Mouse (Mus musculus) urinary bladder, adult 2 months (tissue): ENCODE measurements around the gene Dennd1b. TPM values are rescaled to one million over a fixed set of nuclear protein-coding genes. Genes with fewer than 3 reads are reported as not detected.

ENCODE experiments used
- DNase-seq: peaks from one replicate; pipeline ENCODE4 v3.0.0; 2022; ENCODE audit warnings: low spot score
- polyA plus RNA-seq: library from polyadenylated mRNA; depleted of rRNA; stranded (reverse); fragments of >200 nt; gene quantifications from 2 replicates; pipeline ENCODE4 v1.2.3, GENCODE M21; 2012

The Dennd1b gene
- polyA plus RNA-seq, 1 experiment = 3.6 TPM

DNA sequence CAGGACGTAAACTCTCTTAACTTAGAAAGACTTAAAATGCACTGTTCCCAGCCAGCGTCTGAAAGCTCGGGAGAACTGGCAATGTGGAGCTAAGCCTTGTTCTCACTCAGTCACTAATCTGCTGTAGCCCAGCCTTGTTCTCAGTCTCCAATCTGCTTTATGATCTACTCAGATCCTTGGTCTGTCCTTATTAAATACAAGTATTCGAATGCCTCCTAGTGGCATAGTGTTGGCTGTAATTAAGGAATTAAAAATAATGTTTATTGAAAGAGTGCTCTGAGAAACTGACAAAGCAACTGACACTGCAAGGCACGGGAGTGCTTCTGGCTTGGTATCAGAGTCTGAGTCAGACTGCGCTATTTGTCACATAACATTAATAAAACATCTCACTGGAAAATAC lies 116.3 kb downstream of the Dennd1b start:
- no peak for DNase-seq

- no peak for DNase-seq
These were observed 117.5 kb downstream of the Dennd1b start for GRCm38 (mm10) chr1:139080517-139081386.

- DNase-seq = no peak
These were observed 120.1 kb downstream of the Dennd1b start for GRCm38 (mm10) chr1:139083382-139083781.

DNA sequence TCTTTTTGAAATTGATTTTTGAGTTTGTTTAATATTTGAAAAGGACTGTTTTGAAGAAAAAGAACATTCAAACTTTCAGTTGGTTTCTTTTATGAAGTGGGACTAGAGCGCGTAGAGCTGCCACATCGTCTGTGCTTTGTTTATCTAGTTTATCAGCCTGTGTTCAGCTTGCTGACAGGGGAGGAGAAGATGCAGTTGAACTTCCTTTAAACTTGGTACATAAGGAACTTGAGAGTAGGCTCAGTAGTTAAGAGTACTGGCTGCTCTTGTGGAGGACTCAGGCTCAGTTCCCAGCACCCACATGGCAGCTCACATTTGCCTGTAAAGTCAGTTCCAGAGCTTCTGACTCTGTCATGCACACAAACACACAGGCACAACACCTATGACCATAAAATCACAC lies 124.3 kb downstream of the Dennd1b start:
- no peak for DNase-seq

DNA sequence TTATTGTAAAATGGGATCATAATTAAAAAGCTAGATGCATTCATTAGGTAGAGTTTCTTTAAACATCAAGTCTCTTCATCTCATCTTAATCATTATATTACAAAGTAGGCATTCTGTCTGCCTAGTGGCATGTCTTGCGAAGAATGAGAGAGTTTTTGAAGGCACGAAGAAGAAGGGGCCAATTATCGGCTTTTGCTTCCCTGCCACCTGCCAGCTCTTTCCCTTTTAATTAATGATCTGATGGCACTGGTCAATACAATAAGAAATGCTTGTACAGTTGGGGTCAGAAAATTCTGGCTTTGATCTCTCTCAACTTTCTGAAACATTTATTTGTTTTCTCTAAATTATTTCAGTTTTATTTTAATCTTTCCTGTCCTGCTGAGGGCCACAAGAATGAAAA lies 127.5 kb downstream of the Dennd1b start:
- no peak for DNase-seq

DNA sequence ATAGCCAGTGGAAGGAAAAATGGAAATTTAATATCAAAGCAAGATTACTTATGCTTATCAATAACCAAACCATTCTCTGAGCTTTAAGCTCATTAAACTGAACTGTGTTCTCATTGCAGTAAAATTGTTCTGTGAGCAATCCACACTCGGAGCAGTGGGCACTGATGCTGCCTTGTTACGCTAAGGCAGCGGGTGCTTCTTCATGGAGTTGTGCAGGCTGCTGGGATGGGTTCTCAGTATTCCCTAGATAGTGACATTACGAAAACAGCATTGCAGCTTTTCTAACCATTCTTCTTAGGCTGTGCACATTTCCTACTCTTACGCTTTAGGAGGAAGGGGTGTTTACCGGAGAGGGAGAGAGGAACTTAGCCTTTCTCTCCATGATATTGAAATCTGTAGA lies 128.5 kb downstream of the Dennd1b start:
- DNase-seq = no peak

GRCm38 (mm10) chr1:139092144-139092543 lies 128.9 kb downstream of the Dennd1b start:
- DNase-seq = no peak

- no peak for DNase-seq
These were observed 129.5 kb downstream of the Dennd1b start for GRCm38 (mm10) chr1:139092722-139093121.

- DNase-seq = no peak
These were observed 133.1 kb downstream of the Dennd1b start for GRCm38 (mm10) chr1:139096369-139096768.

DNA sequence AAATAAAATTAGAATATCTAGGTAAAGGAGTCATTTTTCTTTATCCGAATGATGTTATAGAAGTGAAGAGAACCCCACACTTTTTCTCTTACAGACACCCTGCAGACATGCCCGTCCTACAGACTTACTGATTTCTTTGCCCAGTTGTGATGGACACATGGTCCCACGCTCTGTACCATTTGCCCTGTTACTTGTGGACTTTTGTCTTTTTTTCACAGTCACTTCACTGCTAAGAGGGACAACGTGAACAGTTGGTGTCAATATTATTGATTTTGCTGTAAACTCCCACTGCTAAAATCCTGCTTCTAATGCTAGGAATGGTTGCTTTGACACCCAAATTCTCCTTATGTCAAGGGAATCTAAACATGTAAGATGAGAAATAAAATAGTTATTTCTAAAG lies 134.9 kb downstream of the Dennd1b start:
- DNase-seq = no peak

DNA sequence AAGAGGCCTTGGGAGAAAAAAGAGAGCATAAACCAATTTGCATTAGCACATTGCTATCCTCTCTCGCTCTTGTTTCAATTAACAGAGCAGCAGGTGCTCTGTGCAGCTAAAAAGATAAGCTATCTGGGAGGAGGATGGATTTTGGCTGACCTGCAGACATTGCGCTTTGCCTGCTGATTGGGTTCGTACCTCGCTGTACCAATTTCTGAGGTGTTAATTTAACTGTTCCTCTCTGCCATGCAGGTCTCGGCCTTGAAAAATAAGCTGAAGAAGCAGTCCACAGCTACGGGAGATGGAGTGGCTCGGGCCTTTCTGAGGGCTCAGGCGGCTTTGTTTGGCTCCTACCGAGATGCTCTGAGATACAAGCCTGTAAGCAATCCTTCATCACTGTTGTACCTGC lies 138.5 kb downstream of the Dennd1b start:
- no peak for DNase-seq

DNA sequence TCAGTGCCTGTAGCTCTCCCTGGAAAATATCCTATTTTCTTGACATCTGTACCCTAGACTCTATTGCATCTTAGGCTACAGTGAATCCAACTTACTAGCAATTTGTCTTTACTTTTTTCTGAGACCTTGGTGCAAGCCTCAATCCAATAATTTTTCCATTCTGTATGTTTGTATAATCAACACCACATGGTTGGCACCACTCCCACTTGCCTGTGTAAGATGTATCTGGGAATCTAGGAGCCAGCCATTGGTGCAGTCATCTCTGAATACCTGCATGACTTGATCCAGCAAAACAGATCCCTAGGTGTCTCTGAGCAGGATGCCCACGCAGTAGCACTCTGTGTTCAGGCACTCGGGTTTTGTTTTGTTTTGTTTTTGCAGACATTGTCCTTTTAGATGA lies 145.0 kb downstream of the Dennd1b start:
- DNase-seq = no peak

DNA sequence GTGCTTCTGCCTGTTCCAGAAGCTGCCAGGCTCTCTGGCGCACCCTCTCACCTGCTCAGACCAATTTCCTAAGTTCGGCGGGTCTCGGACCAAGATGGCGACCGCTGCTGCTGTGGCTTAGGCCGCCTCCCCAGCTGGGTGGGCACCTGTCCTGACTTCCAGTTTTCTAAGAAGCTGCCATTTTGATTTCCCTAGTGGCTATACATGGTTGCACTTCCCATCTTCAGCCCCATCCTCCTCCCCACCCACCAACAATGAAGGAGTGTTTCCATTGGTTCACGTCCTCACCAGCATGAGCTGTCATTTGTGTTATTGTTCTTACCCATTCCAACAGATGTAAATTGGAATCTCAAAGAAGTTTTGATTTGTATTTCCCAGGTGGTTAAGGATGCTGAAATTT lies 159.4 kb downstream of the Dennd1b start:
- no peak for DNase-seq

DNA sequence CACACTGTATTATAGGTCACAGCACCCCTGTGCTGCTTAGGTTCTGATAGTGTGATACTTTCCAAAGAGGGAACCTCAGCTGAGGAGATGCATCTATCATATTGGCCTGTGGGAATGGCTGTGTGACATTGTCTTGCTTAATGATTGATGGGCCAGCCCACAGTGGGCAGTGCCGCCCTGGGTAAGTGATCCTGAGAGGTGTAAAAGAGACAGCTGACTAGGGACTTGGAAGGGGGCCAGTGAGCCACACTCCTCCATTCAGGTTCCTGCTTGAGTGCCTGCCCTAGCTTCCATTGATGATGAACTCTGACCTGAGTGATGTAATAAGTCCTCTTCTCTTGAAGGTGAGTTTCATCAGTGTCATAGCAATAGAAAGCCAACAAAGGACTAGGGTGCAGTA lies 176.4 kb downstream of the Dennd1b start:
- DNase-seq = no peak

GRCm38 (mm10) chr1:139145516-139145915 lies 182.3 kb downstream of the Dennd1b start:
- no peak for DNase-seq

GRCm38 (mm10) chr1:139146306-139146705 lies 183.1 kb downstream of the Dennd1b start:
- DNase-seq = no peak

- no peak for DNase-seq
These were observed 189.8 kb downstream of the Dennd1b start for GRCm38 (mm10) chr1:139153006-139153405.

DNA sequence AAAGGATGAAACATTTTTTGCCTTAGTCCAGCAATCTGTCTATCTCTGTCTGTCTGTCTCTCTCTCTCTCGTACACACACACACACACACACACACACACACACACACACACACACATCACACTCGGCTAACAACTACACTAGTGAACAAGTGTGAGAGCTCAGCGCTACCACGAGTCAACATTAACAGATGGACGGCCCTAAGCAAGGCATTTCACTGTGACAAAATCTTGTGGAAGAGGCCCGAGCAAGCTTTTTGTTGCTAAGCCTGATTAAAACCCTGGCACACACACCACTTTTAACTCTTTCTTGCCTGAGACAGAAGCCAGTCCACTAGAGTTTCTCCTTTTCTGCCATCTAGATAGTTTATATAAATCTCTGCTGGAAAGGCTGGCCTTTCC lies 190.3 kb downstream of the Dennd1b start:
- DNase-seq = no peak

DNA sequence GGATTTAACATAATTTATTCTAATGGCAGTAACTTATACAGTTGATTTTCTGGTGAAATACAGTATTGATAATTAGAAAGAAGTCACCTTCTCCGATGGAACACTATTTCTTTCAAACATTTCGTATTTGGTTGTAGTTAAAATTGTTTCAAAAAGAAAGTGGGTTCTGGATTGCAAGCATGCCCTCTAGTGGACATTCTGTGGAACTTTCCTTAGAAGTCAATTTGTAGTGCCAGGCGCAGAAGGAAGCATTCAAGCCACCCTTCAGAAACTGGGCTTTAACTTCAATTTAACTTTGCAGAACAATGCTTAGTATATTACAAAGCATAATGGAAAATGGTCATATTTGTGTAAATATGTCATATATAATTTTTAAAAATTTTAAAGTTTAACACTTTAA lies 193.2 kb downstream of the Dennd1b start:
- DNase-seq = no peak

DNA sequence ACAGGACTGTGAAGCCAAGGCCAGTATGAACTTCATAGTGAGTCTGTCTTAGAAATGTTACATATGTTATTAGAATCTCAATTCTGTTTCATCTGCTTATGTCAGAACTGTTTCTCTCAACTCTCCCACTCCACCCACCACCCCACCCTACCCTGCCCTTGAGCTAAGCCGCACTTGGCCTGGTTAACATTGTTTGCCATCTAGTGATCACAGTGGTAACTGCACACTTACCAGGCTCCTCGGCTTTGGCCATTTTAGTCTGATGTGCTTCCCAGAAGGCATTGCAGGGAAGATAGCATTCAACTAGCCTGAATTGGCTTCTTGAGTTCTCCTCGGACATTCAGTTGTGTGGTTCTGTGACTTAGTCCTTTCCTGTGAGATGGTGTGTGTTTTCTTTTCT lies 198.4 kb downstream of the Dennd1b start:
- no peak for DNase-seq

- DNase-seq = no peak
These were observed 199.6 kb downstream of the Dennd1b start for GRCm38 (mm10) chr1:139162814-139163213.

GRCm38 (mm10) chr1:139174058-139174832 lies 211.0 kb downstream of the Dennd1b start:
- no peak for DNase-seq

GRCm38 (mm10) chr1:139179707-139180106 lies 216.5 kb downstream of the Dennd1b start:
- no peak for DNase-seq
